Mouse (Mus musculus) gastrocnemius, postnatal 4 days (tissue): ENCODE data around the gene Gm20388. TPM values are rescaled to one million over a fixed set of nuclear protein-coding genes. Genes with fewer than 3 reads are reported as not detected.

Source experiments
- DNase-seq, 2 experiments: peaks; one replicate each; pipeline ENCODE4 v3.0.0; 2021 to 2022; ENCODE audit warnings: low spot score in 2 of 2, mixed read lengths in 2 of 2
- total RNA-seq, 2 experiments: library from RNA; stranded (reverse); gene quantifications; 2 replicates each; pipeline ENCODE4 v1.2.3; 2021

Gene Gm20388
- total RNA-seq, 2 experiments from 2014 or later, result 12.8 to 22.8 TPM

GRCm38 (mm10) chr8:121792627-121793026, 1882.0 kb downstream of the Gm20388 start:
- DNase-seq, result no peak

GRCm38 (mm10) chr8:121794151-121794550, 1883.5 kb downstream of the Gm20388 start:
- DNase-seq, result no peak

- no peak for DNase-seq
These were observed 1884.8 kb downstream of the Gm20388 start for GRCm38 (mm10) chr8:121795461-121795860.

DNA sequence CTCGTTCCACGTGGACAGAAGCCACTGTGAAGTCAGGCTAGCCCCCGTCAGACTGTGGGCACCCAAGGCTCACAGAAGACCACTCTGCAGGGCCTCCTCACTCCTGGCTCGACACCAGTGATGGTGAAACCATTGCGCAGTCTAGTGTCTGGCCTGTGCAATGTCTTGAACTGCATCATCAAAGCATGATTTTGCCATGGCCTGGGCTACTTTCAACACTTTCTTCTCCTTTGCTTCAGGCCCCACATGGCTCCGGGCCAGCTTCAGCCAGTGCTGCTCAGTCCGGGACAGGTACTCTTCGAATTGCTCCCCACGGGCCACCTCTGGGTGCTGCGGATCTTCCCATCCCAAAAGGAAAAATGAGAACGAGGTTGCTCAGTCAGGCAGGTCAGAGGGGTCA, 1885.8 kb downstream of the Gm20388 start:
- DNase-seq, result no peak

- DNase-seq, result no peak
These were observed 1887.8 kb downstream of the Gm20388 start for GRCm38 (mm10) chr8:121798401-121798800.

DNA sequence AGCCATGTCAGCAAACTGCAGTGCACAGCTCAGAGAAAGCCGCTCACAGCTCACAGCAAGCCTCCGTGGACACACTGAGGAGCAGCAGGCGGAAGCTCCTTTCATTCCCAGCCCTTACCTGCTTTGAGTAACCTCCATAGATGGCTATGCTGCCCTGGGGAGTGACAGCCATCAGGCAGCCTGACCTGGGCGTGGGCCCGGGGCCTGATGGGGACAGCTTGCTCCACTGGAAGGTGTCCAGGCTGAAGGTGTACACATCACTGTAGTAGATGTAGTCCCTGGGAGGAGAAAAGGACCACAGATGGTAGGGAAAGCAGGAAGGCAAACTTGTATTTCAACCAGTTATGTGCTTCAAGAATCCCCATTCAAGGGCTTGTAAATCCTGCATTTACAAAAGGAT, 1894.2 kb downstream of the Gm20388 start:
- no peak for DNase-seq

DNA sequence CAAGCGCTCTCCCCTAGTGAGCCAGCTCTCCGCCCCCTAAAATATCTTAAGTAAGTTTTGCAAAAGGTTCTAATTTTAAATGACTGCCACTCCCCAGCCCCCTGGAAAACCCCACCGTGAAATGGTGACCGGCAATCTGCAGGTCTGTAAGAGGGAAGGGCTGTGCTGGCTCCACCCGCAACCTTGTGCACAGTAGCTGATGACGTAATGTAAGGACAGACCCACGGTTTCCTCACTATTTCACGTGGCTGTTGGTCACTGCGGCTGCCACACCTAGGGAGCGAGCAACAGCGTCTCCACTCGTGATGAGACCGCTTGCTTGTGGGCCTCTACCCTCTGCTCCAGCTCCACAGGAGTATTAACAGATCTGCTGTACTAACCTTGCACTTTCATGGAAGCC, 1895.5 kb downstream of the Gm20388 start:
- no peak for DNase-seq

- DNase-seq, result no peak
These were observed 1897.4 kb downstream of the Gm20388 start for GRCm38 (mm10) chr8:121808032-121808431.

GRCm38 (mm10) chr8:121809524-121810155, 1899.0 kb downstream of the Gm20388 start:
- no peak for DNase-seq

DNA sequence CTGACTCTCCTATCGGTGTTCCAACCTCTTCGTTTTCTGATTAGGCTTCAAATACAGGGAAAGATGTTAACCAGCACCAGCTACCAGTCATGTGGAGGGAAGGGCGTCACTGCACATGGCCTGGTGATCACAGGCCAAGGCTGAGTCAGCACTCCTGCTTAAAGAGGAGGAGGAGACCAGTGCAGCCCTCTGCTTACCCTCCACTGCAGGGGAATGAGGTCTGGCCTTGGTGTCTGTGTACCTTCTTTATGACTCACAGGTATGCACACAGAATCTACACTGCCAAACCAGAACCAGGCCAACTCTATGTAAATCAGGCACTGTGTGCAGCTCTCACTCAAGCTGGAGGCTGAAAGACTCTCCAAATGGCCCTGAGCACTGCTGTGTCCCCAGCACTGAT, 1900.9 kb downstream of the Gm20388 start:
- DNase-seq, result no peak

GRCm38 (mm10) chr8:121811931-121812570, 1901.4 kb downstream of the Gm20388 start:
- DNase-seq, result no peak

- DNase-seq, result no peak
These were observed 1907.6 kb downstream of the Gm20388 start for GRCm38 (mm10) chr8:121818226-121818625.

DNA sequence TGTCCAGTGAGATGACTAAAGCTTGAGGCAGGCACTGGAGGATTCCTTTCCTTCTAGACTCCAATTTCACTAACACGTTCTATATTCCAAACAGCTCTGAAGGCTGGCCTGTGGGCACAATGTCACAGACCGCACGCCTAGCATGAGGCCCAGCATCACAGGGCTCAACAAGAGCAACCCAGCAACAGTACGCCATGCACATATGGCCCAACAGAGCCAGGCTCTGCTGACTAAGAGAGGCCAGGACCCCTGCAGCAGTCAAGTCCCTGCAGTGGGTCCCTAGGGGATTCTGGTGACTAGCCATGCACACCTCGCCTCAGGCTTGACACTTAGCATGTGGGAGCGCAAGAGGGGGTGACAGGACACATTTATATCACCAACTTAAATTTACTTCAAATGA, 1910.2 kb downstream of the Gm20388 start:
- no peak for DNase-seq

DNA sequence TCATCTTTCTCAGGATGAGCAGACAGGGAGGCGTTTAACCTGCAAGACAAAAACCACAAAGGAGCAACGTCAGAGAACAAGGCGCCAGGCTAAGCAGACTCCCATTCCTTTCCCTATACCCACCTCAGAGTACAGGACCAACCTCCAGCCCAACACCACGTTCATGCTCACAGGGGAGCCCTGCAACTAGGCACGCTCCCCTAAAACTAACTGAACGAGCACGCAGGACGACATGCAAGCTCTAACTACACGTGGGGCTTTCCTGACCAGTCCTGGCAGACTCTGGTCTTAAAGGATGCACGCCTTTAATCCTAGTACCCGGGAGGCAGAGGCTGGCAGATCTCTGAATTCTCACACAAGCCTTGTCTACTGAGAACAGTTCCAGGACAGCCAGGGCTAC, 1910.7 kb downstream of the Gm20388 start:
- no peak for DNase-seq

DNA sequence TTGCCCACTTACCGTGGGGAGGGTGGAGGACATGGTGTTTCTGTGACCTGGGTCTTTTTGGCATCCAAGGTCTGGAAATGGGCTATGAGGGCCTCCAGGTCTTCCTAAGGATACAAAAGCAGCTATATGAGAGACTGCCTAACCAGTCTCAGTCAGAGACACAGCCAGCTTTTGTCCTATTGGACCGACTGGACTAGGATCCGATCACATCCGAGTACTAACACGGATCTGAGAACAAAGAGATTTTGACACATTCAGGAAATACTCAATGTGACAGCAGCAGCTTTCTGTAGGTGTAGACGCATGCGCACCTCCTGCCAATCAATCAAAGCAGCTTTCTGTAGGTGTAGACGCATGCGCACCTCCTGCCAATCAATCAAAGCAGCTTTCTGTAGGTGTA, 1911.1 kb downstream of the Gm20388 start:
- DNase-seq, result no peak

DNA sequence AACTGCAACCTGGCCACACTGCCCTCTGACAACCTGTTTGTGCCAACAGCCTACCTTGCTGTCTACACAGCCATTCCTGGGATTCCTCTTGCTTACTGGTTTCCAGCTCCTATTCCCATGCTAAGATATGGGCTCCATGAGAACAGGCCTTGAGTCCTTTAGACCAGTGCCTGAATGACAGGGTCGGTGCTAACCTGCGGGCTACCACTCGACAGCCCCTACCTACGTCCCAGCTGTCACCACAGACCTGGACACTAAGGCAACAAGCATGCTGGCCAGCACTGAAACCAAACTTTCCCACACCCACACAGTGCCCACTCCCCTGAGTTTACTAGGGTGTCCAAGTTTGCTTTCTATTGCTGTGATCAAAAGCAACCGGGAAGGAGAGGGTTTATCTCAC, 1917.1 kb downstream of the Gm20388 start:
- no peak for DNase-seq

DNA sequence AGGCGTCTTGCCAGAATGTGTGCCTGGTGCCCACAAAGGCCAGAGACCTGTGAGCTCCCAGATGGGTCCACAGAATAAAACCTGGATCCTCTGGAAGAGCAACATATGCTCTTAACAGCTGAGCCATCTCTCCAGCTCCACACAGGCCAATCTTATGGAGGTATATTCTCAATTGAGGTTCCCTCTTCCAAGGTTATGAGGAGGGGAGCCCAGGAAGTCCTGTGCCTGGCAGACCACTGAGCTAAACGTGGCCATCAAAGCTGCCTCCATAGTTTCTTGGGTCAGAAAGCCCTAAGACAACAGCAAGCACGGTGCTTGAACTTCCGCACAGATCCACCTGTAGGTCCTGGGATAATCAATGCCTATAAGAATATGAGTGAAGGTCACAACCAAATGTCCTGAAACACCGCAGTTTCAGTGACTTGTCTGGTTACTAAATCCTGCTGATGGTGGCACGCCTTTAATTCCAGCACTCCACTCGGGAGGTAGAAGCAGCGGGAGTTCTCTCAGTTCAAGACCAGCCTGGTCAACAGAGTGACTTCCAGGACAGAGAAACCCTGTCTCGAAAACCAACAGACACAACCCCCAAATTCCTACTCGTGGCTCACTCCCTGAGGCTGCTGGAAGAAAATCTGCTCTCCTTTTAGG, 1917.9 kb downstream of the Gm20388 start:
- DNase-seq, result no peak

DNA sequence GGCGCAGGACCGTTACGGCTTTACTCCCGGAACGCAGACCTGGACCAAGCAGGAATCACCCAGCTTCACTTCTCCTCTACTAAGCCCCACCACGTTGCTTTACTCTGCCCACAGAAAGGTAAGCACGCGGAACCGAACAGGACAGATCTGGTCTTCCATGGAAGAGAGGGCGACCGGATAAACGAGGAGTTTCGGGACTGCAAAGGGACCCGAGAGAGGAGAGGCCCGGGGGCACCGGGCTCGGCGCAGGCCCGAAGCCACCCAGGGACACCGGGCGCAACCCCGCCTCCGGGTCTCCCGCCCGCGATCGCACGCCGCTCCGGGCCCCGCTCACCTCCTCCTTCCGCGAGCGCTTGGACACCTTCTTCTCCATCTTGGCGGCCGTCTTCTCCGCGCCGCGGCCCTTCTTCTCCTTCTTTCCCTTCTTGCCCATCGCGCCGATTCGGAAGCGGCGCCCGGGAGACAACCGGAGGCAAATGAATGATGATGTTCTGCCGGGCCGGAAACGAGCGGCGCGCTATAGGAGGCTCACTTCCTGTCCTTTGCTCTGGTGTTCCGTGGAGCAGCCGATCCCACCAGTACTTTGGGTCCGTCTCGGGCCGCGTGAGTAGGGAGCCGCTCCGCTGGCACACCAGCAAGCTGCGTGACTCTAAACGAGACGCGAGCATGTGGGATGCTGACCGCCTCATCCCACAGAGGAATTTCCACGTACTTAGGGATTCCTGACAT, 1918.6 kb downstream of the Gm20388 start, which contains the start of gene Klhdc4:
Gene Klhdc4, minus strand, starts transcription at position 522 of the 729 bp plus-strand sequence.
- peak; percentile 63 to 82 for DNase-seq

DNA sequence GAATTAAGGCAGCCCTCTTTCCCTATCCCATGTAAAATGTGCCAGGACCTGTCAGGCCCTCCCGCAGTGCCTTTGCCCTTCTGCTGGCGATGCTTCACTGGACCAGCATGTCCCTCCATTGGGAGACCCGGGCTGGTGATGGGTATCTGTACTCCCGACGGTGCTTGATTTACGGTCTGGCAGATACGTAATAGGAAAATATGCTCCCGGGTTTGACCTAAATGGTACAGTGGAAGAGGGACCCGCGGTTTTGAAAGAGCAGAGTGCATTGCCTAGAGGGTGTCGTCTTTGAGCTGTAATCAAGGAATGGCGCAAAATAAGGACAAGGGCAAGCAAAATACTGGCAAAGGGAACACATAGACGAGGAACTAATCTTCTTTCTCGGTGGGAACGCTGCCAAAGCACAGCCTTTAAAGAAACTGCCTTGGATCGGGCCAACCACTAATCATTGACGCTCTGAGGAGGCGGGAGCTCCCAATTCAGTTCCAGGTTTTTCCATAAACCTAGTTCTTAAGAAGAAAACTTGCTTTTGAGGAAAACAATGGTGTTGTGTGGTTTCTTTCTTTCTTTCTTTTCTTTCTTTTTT, 1919.2 kb downstream of the Gm20388 start:
- no peak for DNase-seq

- no peak for DNase-seq
These were observed 1921.4 kb downstream of the Gm20388 start for GRCm38 (mm10) chr8:121832061-121832460.

- DNase-seq, result peak in 1 of 2 experiments; percentile 56
These were observed 1921.9 kb downstream of the Gm20388 start for GRCm38 (mm10) chr8:121832503-121832902.
